Comparison of ENCODE assay signal across 16 mouse cellular contexts in genomic region chr10:83711769-83712168, GRCm38 (mm10). TPM values are rescaled to one million over a fixed set of nuclear protein-coding genes. Genes with fewer than 3 reads are reported as not detected.
DNase-seq lines count a peak whose midpoint lies in the region; ATAC-seq lines count a peak whose summit lies in the region.
"Had no signal": no experiment of that assay in that cellular context is flagged by ENCODE, and none has a peak within 500 bp of the region (broad histone marks: within the 10 kb centered on the region; RNA-seq: fewer than 3 reads in every experiment).

No protein-coding gene starts in this region.

- ATAC-seq in intestine, embryonic 15.5 days = no peak
- ATAC-seq: forebrain, embryonic 14.5 days had no signal

- H3K27ac ChIP-seq in heart, embryonic 10.5 days = no peak overlapping the region
- peak overlapping the region; percentile 53 for H3K27ac ChIP-seq in limb, embryonic 10.5 days
- no peak overlapping the region for H3K27ac ChIP-seq in intestine, embryonic 15.5 days
- H3K27ac ChIP-seq: hindbrain, embryonic 15.5 days; layer of hippocampus, adult 2 months; macrophage had no signal

- no peaks in the 10 kb centered on the region for H3K36me3 ChIP-seq in heart, embryonic 10.5 days
- no peaks in the 10 kb centered on the region for H3K36me3 ChIP-seq in limb, embryonic 10.5 days
- no peaks in the 10 kb centered on the region for H3K36me3 ChIP-seq in intestine, embryonic 15.5 days
- H3K36me3 ChIP-seq: hindbrain, embryonic 15.5 days had no signal

- H3K9me3 ChIP-seq in heart, embryonic 10.5 days = no peaks in the 10 kb centered on the region
- H3K9me3 ChIP-seq in limb, embryonic 10.5 days (replicated peaks) = no peaks in the 10 kb centered on the region
- no peaks in the 10 kb centered on the region for H3K9me3 ChIP-seq in intestine, embryonic 15.5 days
- H3K9me3 ChIP-seq: hindbrain, embryonic 15.5 days had no signal

- H3K4me3 ChIP-seq in heart, embryonic 10.5 days = no peak overlapping the region
- H3K4me3 ChIP-seq in limb, embryonic 10.5 days = no peak overlapping the region
- no peak overlapping the region for H3K4me3 ChIP-seq in intestine, embryonic 15.5 days (replicated peaks)
- H3K4me3 ChIP-seq: hindbrain, embryonic 15.5 days; layer of hippocampus, adult 2 months; myocyte had no signal

- WGBS in heart, embryonic 10.5 days = 68% methylated on average over 10 of the region's 10 CpGs
- WGBS in limb, embryonic 10.5 days = 52% methylated on average over 10 of the region's 10 CpGs
- 50% methylated on average over 10 of the region's 10 CpGs for WGBS in intestine, embryonic 15.5 days

- H3K4me1 ChIP-seq in heart, embryonic 10.5 days = no peaks in the 10 kb centered on the region
- peaks cover 13% of the 10 kb centered on the region for H3K4me1 ChIP-seq in limb, embryonic 10.5 days
- no peaks in the 10 kb centered on the region for H3K4me1 ChIP-seq in intestine, embryonic 15.5 days (replicated peaks)

- intact Hi-C loops in heart, postnatal 14 days (cut with DNase I) = no loop called here

- H3K27me3 ChIP-seq in heart, embryonic 10.5 days (ENCODE audit: insufficient read depth, poor library complexity, severe bottlenecking) = no peaks in the 10 kb centered on the region
- H3K27me3 ChIP-seq in limb, embryonic 10.5 days (ENCODE audit: low read depth, poor library complexity, severe bottlenecking) = no peaks in the 10 kb centered on the region
- no peaks in the 10 kb centered on the region for H3K27me3 ChIP-seq in intestine, embryonic 15.5 days (replicated peaks)
- H3K27me3 ChIP-seq: hindbrain, embryonic 15.5 days had no signal

- H3K4me2 ChIP-seq in intestine, embryonic 15.5 days (replicated peaks) = no peak overlapping the region
- H3K4me2 ChIP-seq: hindbrain, embryonic 15.5 days had no signal

- H3K9ac ChIP-seq in intestine, embryonic 15.5 days = no peak overlapping the region
- H3K9ac ChIP-seq: hindbrain, embryonic 15.5 days had no signal

- DNase-seq in heart, postnatal 14 days = peak; percentile 14 to 15
- no peak for DNase-seq in heart, embryonic 10.5 days (ENCODE audit: low spot score)
- DNase-seq in MN1 (ENCODE audit: low spot score) (peak; percentile 78), ZHBTc4 (ENCODE audit: low read depth, low spot score) (peak; percentile 35)
- DNase-seq in limb, embryonic 10.5 days (ENCODE audit: low spot score) = peak; percentile 40
- no peak for DNase-seq in spleen, adult 12 weeks (ENCODE audit: low spot score)
- DNase-seq in B cell, adult 2 months = no peak
- DNase-seq: adrenal gland, postnatal 25 days; lung, adult 18-20 months; spleen, adult 18-20 months had no signal

RNA-seq across cellular contexts. Expression of gene 1500009L16Rik, which starts 10.9 kb away (rescaled TPM):
- 1 to 10 TPM; 4.5 to 6.9 TPM for total RNA-seq in heart, postnatal 14 days (2021)
- polyA plus RNA-seq in heart, embryonic 10.5 days (2016; fragmentation: Nextera tagmentation; extraction: Ambion mirVana) = 14.4 and 28.3 TPM in 2 replicates
- 36.9 and 46.6 TPM in 2 replicates for polyA plus RNA-seq in limb, embryonic 10.5 days (2016; fragmentation: Nextera tagmentation; extraction: Ambion mirVana)
- 19.0 and 21.6 TPM in 2 replicates for polyA plus RNA-seq in intestine, embryonic 15.5 days (2015; fragmentation: Nextera tagmentation; extraction: Ambion mirVana)
- polyA plus RNA-seq: macrophage, myocyte had no signal

Comparison
In these comparisons a context has a peak if more than half of its experiments do, and no peak if none do; other contexts are left out.
1. DNase-seq: peak in heart, postnatal 14 days (2 of 2), MN1 (single experiment), ZHBTc4 (single experiment) and limb, embryonic 10.5 days (single experiment); none in heart, embryonic 10.5 days (single experiment), spleen, adult 12 weeks (single experiment) and B cell, adult 2 months (0 of 2).